Mouse (Mus musculus): ENCODE data around the gene Dab2ip.
A peak's percentile ranks its signal among the peaks of the same experiment; 100 is the strongest.

The Dab2ip gene

DNA sequence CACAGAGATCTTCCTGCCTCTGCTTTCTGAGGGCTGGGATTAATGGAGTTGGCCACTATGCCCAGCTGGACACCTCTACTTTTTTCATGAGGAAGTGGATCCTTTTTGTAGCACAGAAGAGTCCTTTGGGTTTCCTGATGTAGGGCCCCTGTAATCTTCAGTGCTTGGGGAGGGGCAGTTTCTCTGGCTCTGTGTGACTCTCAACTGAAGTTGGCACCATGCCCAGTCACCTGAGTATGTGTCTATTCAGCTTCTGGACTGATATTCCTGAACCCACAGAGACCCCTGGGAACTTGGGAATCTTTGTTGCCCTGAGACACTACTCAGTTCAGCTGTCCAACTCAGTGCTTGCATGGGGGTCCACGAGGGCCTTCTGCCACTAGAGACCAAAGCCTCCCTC is 37.0 kb downstream of the Dab2ip start:
- no peak for DNase-seq (ENCODE audit: low read depth, low spot score)

DNA sequence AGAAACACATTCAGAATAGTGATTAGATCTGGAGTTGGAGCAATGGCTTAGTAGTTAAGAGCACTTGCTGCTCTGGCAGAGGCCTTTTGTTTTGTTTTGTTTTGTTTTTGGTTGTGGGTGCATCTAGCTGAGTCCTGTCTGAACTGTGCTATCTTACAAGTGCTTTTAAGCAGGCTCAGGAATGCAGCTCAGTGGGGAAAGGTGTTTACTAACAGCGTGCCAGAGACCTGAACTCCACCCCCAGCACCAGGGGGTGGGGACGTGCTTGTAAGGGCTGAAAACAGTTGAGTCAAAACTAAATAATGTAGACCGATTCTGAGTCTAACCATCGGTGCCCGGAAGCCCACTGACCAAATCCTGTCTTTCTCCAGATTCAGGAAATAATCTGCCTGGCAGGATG is 37.7 kb downstream of the Dab2ip start:
- no peak for DNase-seq (ENCODE audit: low read depth, low spot score)

DNA sequence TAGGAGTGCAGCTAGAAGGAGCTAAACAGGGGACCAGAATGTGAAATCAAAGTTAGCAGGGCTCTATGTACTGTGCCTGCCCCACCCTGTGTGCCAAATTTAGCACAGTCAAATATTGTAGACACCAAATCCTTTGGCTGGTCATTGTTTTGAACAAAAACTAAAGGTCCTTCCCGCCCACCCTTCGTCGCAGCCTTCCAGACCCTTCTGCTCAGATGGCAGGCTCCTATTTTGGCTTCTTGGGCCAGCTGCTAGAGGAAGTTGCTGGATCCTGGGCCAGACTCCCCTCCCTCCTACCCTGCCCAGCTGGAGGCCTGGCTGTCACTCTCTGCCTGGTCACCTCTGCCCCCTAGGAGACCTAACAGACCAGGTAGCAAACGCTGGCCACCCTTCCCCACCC is 38.7 kb downstream of the Dab2ip start:
- DNase-seq (ENCODE audit: low read depth, low spot score), result no peak

DNA sequence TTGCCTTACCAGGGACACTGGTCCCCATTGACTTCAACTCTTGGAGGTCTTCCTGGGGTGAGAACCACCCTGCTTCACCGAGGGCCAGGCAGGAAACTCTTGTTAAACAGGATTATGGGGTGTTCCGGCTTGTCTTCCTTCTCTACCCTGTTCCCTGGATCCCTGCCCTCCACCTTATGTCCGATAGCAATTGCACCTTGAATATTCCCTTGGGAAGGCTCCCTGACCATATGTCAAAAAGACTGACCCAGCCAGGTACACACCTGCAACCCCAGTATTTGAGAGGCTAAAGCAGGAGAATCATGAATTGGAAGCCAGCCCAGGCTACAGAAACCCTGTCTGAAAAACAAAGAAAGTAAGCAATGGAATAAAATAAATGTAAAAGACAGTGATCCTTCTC is 40.8 kb downstream of the Dab2ip start:
- no peak for DNase-seq (ENCODE audit: low read depth, low spot score)

DNA sequence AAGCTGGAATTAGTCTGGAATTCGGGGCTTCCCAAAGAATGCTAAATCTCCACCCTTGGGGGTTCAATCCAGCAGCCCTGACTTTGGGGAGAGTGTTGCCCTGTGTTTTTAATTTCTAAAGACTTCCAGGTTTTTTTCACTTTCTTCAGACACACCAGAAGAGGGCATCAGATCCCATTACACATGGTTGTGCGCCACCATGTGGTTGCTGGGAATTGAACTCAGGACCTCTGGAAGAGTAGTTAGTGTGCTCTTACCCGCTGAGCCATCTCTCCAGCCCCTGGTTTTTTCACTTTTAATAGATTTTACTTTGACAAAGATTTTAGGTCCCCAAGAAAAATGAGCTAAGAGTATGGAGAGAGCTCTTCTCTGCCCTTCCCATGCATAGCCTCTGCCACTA is 43.6 kb downstream of the Dab2ip start:
- no peak for DNase-seq (ENCODE audit: low read depth, low spot score)

DNA sequence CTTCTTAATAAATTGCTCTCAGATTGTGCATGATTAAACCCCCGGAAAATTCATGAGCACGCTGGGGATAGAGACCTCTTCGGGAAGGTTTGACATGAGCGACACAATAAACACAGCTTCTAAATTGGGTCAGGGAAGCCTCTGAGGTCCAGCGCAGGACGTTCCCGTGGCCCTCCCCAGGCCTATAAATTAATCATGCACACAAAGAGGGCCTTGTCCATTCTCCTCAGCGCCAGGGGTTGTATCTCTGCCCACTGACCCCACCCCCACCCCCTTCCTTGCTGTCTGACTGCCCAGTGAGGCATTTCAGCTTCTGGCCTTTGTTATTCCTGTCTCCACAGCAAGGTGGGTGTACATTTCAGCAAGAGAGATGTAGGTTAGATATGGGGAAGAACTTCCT is 49.4 kb downstream of the Dab2ip start:
- no peak for DNase-seq (ENCODE audit: low read depth, low spot score)

DNA sequence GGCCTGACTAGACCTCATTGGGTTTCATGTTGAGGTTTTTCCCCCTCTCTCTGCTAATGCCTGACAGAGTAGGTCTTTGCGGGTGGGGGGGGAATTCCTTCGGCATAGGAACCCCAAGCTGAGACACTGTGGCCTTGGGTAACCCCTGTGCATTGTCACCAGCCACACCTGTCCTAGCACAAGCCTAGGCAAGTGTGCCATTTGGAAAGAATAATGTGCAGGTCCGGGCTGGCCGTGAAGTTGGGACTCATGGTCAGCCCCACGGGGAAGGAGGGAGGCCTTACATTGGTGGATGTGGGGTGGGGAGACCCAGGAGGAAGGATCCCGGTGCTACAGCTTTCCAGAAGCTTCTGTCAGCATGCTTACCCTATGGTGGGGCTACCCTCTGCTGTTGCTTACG is 50.8 kb downstream of the Dab2ip start:
- no peak for DNase-seq (ENCODE audit: low read depth, low spot score)

DNA sequence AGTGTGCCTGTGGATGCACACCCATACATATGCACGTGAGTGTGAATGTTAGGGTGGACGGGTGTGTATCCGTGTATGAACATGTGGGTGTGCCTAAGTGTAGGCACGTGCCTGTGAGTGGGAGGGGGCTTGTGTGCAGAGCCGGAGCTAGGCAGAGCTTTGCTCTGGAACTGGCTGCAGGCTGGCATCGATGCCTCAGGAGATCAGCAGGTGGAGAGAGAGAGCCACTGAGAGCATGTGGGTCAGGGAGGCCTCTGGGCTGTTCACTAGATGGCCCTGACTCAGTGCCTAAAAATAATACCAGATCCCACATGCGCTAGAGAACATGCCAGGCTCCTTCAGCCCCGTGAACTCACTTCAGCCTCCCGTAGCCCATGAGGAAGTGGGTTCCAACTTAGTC is 51.3 kb downstream of the Dab2ip start:
- DNase-seq (ENCODE audit: low read depth, low spot score), result no peak

DNA sequence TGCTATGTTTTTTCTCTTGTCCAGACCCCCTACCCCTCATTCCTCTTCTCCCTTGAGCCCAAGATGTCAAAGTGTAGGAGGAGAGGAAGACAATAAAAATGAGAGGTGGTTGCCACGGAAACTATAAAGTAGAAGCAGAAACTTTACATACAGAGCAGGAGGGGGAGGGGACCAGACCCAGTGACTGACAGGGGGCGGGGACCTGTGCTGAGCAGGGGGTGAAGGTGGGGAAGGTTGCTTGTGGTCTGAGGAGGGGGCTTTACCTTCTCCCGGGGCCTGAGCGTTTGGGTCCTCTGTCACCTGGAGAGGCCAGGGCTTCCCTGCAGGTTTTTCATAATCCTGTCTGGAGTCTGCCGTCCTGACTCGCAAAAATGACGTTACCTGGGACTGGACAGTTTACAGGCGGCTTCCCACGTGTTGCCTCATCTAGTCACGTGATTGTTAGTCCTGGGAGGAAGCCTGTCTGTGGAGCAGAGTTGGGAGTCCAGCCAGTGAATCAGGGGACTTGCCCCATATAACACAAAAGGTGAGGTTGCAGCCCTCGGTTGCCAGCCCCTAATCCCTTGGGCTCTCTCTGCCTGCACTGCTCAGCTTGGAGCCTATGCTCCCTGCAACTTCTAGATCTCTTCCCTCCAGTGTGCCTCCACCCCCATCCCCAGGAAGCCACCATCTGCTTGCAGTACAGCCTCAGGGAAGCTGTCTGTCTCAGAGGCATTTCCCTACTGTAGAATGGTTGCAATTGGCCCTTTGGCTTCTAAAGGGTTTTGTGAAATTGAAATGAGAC is 52.3 kb downstream of the Dab2ip start:
- no peak for DNase-seq (ENCODE audit: low read depth, low spot score)

DNA sequence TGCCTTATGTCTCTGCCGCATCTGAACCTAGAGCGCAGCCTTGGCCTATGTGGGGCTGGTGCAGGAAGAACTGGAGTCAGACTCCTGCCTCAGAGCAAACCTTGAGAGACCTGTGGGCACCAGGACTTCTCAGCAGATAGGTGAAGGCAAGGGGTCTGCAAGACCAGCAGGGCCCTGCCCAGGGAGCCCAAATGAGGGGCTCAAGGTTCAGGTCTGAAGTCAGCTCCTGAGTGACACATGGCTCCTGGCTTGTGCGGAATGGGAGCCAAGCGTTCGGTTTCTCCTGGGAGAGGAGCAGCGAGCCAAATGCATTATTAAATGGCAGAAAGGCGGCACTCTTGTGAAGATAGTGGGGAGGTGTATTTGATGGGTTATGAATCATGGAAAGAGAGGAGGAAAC is 52.9 kb downstream of the Dab2ip start:
- DNase-seq (ENCODE audit: low read depth, low spot score), result no peak

DNA sequence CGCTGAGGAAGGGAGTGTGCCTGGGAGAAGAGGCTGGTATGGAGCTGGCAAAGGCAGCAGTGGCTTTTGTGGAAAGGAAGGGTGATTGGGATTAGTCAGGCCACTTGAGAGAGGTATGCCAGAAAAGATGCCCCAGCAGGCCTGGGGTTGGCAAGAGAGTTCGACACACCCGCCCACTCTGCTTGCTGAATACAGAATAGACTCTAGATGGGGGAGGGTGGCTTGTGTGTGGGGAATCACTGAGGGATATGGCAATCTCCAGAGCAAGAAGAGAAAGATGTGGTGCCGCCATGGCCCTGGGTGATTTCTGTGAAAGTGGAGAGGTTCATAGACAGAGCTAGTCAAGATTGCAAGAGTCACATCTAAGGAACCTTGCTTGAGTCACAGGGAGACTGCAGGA is 53.6 kb downstream of the Dab2ip start:
- DNase-seq (ENCODE audit: low read depth, low spot score), result no peak

DNA sequence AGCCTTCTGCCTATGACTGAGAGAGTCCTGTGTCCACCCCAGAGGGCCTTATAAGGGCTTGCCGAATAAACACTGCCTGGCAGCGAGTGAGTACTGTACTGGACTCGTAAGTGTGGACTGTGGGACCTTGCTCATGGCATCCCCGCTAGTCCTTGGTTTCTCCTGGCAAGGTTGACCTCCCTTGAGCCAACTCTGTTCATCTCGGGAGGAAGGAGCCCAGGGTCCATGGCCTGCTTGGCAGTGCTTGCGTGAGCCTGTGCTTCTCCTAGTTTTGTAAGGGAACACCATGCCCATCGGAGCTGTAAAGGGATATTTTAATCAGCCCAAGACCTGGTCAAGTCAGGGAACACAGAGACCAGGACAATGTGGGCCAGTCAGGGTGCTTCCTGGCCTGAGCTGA is 54.2 kb downstream of the Dab2ip start:
- no peak for DNase-seq (ENCODE audit: low read depth, low spot score)

DNA sequence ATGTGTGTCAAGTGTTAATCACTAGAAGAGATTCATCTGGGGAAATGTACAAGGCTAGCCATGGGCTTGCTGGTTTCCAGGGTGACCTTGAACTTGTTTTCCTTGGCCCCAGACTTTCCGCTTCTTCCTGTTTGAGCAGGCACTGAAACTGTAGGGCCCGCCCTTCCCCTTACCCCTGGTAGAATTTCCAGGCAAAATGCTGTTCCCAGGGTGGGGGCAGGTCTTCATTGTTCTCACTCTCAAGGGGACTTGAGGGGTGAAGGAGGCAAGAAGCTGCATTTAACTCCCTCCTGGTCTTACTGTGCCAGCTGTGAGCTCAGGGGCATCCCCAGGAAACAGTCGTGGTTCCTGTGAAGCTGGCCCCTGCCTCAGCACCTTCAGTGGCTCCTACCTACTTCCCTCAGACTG is 55.9 kb downstream of the Dab2ip start:
- no peak for DNase-seq (ENCODE audit: low read depth, low spot score)

DNA sequence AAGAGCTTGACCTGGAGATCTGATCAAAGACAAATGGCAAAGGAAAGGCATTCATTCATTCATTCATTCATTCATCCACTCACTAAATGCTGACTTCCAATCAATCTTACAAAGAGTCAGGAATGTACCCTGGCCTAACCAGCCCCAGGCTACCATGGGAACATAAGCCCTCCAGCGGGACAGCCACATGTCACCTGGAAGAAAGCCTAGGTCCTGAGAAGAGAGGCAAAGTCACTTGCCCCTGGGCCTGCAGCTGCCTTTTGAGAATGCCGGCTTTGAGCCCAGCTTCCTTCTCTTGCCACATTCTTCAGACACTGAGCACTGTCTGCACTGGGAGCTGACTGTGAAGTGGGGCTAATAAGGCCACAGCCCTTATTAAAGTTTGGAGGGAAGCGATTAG is 56.3 kb downstream of the Dab2ip start:
- no peak for DNase-seq (ENCODE audit: low read depth, low spot score)

DNA sequence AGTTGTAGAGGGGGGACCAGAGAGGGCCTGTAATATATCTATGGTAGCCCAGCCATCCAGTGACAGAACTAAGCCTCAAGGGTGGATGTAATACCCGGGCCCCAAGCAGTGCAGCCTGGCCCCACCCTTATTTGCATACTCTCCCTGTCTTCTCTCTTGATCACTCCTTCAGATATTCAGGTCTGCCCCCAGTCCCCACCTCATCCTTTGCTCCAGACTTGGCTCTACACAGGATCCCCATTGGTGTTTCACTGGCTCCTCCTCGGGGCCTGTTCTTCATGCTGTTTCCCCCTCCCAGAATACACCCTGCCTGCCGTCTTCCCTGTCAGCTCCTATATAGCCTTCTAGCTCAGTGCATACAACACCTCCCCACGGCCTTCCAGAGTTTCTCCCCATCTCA is 57.3 kb downstream of the Dab2ip start:
- DNase-seq (ENCODE audit: low read depth, low spot score), result no peak

DNA sequence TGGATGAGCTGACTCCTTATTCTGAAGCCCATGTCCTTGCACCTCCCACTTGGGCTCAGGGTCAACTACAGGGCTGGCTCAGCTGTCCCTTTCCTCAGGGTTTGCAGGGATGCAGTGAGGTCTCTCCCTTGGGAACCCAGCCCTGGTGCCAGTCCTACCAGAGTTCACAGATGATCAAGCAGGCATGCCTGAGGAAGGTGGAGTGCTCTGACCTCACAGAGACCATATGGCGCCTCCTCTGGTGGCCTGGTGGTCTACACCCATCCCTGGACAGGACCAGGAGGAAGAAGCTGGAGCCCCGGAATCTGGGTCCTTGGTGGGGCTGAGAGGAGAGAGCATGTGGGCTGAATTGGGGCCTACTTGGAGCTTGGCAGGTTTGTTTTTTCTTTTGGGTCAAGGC is 57.9 kb downstream of the Dab2ip start:
- no peak for DNase-seq (ENCODE audit: low read depth, low spot score)

DNA sequence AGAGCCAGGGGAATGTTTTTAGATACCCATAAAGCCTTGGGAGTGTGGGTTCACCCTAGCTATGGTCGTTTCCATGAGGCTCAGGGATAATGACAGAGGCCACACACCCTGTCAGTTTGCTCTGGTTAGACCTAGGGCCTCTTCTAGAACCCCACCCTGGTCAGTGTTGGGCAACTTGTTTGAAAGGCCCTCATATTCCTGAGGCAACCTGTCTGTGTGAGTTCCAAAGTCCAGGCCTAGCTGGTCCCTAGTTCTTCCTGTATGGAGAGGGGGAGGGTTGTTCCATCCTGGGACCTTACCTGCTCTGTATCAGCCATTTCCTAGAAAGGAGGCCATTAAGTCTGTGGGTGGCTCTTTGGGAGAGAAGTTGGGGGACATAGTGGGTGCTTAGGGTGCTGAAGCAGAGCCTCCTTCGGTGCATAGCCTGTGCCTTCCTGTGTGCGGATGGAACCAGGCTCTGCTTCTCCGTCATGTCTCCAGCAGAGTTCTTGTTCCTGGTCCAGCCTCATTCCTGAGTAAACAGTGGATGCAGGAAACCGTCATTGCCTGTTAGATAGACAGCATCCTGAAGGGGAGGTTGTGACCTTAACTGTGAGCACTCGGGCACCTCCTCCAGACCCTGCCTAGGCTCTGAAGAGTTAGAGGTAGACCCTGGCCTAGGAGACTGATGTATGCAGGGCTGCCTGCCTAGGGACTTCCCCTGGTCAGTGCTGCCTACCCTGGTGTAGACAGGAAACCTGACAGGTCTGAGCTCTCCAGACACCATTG is 59.0 kb downstream of the Dab2ip start:
- no peak for DNase-seq (ENCODE audit: low read depth, low spot score)

DNA sequence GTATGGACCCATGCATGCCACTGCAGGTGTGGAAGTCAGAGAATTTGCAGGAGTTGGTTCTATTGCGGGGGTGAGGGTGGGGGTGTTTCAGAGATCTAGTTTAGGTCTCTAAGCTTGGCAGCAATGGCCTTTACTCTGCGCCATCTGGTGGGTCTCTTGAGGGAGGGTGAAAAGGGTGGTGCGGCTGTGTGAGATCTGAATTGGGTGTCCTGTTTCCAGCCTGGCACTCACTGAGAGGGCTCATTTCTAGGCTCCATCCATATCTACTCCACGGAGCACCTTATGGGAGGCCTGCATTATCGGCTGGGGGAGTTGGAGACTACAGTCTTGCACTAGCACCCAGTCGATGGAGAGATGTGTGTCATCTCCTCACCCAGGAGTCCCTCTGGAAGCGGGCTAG is 60.9 kb downstream of the Dab2ip start:
- DNase-seq (ENCODE audit: low read depth, low spot score), result no peak

DNA sequence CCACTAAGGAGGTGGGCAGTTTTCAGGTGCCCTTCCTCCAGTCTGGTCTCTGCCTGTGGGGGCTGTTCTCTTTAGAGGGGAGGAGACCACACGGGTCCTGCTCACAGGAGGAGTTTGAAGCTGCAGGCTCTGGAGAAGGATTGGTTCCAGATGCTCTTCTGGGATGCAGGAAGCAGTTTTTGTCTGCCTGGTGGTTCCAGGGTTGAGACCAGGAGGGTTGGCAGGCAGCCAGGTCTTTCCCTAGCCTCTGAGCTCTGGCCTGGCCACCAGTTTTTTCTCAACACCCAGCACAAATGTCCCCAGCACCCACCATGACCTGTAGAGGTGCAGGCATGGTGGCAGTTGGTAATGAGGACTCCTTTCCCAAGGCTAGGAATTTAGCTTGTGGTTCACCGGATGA is 61.5 kb downstream of the Dab2ip start:
- DNase-seq (ENCODE audit: low read depth, low spot score), result no peak

DNA sequence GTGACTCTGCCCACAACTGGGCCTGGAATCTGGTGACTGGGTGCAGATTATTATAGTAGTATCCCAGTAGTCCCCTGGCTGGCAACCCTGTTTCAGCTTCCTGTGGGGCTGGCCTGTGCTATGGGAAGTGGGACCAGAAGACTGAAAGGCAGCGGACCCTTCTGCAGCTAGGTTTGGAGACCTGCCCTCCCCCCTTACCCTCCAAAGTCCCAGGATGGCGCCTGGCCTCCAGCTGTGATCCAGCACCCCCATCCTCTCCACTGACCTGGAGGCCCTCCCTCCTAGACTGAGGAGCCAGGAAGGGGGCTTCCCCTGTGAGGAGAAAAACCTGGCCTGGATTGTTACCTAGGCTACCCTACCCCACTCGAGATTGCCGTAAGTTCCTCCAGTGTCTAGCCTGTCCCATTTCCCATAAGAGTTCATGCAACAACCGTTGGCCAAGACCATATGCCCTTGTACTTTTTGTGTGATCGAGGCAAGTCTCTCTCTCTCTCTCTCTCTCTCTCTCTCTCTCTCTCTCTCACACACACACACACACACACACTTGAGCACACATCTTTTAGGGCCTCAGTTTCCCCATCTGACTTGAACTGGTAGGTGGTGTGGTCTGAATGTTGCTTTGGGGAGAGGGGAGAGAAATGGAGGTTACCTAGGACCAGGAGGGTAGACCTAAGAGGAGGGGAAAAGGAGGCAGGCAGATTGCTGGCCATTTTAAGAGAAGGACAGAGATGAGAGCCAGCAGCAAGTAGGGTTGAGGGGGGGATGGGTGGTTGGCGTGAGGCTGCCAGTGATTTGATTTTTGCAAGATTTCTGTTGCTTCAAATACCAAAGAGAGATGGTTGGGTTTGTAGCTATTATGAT is 62.5 kb downstream of the Dab2ip start:
- peak; percentile 57 for DNase-seq (ENCODE audit: low read depth, low spot score)

DNA sequence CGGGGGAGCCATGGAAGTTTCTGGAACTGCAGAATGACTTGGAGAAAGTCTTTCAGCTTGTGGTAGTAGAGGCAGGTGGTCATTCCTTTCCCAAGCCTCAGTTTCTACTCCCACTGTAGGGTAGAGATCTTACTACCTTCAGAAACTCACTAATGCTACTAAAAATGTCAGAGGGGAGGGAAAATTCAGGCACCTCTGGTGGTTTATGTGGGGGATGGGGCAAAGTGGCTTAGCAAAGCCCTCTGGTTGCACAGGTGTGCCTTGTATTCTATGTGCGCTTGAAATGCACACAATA is 63.1 kb downstream of the Dab2ip start:
- no peak for DNase-seq (ENCODE audit: low read depth, low spot score)

DNA sequence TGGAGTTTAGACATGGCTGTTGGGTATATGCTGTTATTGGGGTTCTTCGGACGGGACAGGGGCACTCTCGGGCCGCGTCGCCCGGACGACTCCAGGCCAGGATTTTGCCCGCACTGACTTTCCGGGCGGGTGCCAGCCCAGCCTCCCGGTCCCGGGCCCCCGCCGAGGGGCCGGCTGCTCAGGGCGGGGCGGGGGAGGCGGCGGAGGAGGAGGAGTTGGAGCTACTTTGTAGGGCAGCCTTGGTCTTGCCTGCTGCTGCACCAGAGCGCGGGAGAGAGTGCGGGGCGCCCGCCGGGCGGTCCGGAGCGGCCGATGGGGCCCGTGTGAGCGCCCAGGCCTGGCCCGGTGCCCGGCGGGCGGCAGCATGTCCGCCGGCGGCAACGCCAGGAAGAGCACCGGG is 63.7 kb downstream of the Dab2ip start:
- DNase-seq (ENCODE audit: low read depth, low spot score), result peak; percentile 66

All from embryo, embryonic 11.5 days (tissue).